Mouse (Mus musculus) hindbrain, embryonic 10.5 days (tissue): ENCODE results near the gene Ebf3. TPM values are rescaled to one million over a fixed set of nuclear protein-coding genes. Genes with fewer than 3 reads are reported as not detected.

Experiments used
- DNase-seq: peaks from one replicate; pipeline ENCODE4 v3.0.0-alpha.2; 2017; ENCODE audit warnings: low spot score
- H3K27ac ChIP-seq: fragments of 300-500 bp; sonication (generic); 2 replicates; pipeline ENCODE4 v1.5.1; 2016; ENCODE audit warnings: mild to moderate bottlenecking, moderate library complexity
- H3K27me3 ChIP-seq: fragments of 300-500 bp; sonication (generic); 2 replicates; pipeline ENCODE4 v1.6.1; 2016; ENCODE audit warnings: mild to moderate bottlenecking; ENCODE audit not compliant: poor library complexity, insufficient read depth, severe bottlenecking
- H3K36me3 ChIP-seq: fragments of 300-500 bp; sonication (generic); 2 replicates; pipeline ENCODE4 v1.6.1; 2016; ENCODE audit warnings: mild to moderate bottlenecking, moderate library complexity
- H3K4me1 ChIP-seq: fragments of 300-500 bp; sonication (generic); replicated peaks from 2 replicates; pipeline ENCODE4 v1.6.1; 2016; ENCODE audit warnings: mild to moderate bottlenecking
- H3K4me3 ChIP-seq: fragments of 300-500 bp; sonication (generic); 2 replicates; pipeline ENCODE4 v1.5.1; 2016; ENCODE audit warnings: mild to moderate bottlenecking, moderate library complexity
- H3K9me3 ChIP-seq: fragments of 300-500 bp; sonication (generic); 2 replicates; pipeline ENCODE4 v1.6.1; 2016; ENCODE audit warnings: mild to moderate bottlenecking, moderate library complexity
- WGBS: fragments of 180-500 bp; shearing (Covaris S2); methylation state at CpG from one replicate; pipeline ENCODE4 v1.1.7; 2016; 5-methylcytosine and 5-hydroxymethylcytosine counted together
- polyA plus RNA-seq: library from polyadenylated mRNA; unstranded; fragments of >200 nt; fragmentation: Nextera tagmentation; extraction: Ambion mirVana; gene quantifications from 2 replicates; pipeline ENCODE4 v1.2.1, GENCODE M21; 2016

Gene Ebf3
- polyA plus RNA-seq, 1 experiment from 2014 or later = 7.4 TPM

- Histone ChIP-seq H3K9me3 (no peaks in the 10 kb centered on the region), H3K4me3 (no peak overlapping the region), H3K27ac (no peak overlapping the region), H3K36me3 (peaks cover 13% of the 10 kb centered on the region), H3K4me1 (peaks cover 50% of the 10 kb centered on the region), H3K27me3 (no peaks in the 10 kb centered on the region)
- no peak for DNase-seq
- 91% methylated on average over 21 of the region's 21 CpGs for WGBS
These were observed 107.4 kb downstream of the Ebf3 start for GRCm38 (mm10) chr7:137206770-137207285.

GRCm38 (mm10) chr7:137199533-137199932, 114.7 kb downstream of the Ebf3 start:
- H3K9me3 ChIP-seq = no peaks in the 10 kb centered on the region
- no peak overlapping the region for H3K4me3 ChIP-seq
- no peak for DNase-seq
- peaks cover 3% of the 10 kb centered on the region for H3K4me1 ChIP-seq
- peaks cover 62% of the 10 kb centered on the region for H3K36me3 ChIP-seq
- peaks cover 7% of the 10 kb centered on the region for H3K27me3 ChIP-seq
- WGBS = 83% methylated on average over 4 of the region's 4 CpGs
- no peak overlapping the region for H3K27ac ChIP-seq

GRCm38 (mm10) chr7:137198921-137199320, 115.3 kb downstream of the Ebf3 start:
- no peak for DNase-seq
- 93% methylated on average over 15 of the region's 15 CpGs for WGBS
- no peak overlapping the region for H3K27ac ChIP-seq
- peaks cover 2% of the 10 kb centered on the region for H3K4me1 ChIP-seq
- H3K36me3 ChIP-seq = peaks cover 62% of the 10 kb centered on the region
- no peak overlapping the region for H3K4me3 ChIP-seq
- no peaks in the 10 kb centered on the region for H3K9me3 ChIP-seq
- peaks cover 7% of the 10 kb centered on the region for H3K27me3 ChIP-seq

GRCm38 (mm10) chr7:137197118-137198030, 116.9 kb downstream of the Ebf3 start:
- Histone ChIP-seq H3K27ac (no peak overlapping the region), H3K4me3 (no peak overlapping the region), H3K27me3 (peaks cover 7% of the 10 kb centered on the region), H3K36me3 (peaks cover 62% of the 10 kb centered on the region), H3K9me3 (no peaks in the 10 kb centered on the region), H3K4me1 (peaks cover 11% of the 10 kb centered on the region)
- 93% methylated on average over 23 of the region's 23 CpGs for WGBS
- DNase-seq = no peak

GRCm38 (mm10) chr7:137196536-137196935, 117.7 kb downstream of the Ebf3 start:
- Histone ChIP-seq H3K4me1 (peaks cover 19% of the 10 kb centered on the region), H3K9me3 (no peaks in the 10 kb centered on the region), H3K27ac (no peak overlapping the region), H3K36me3 (peaks cover 57% of the 10 kb centered on the region), H3K27me3 (peaks cover 7% of the 10 kb centered on the region), H3K4me3 (no peak overlapping the region)
- 79% methylated on average over 6 of the region's 6 CpGs for WGBS
- DNase-seq = no peak

GRCm38 (mm10) chr7:137192776-137193278, 121.4 kb downstream of the Ebf3 start:
- H3K36me3 ChIP-seq = peaks cover 22% of the 10 kb centered on the region
- H3K27ac ChIP-seq = no peak overlapping the region
- no peak for DNase-seq
- H3K9me3 ChIP-seq = no peaks in the 10 kb centered on the region
- no peak overlapping the region for H3K4me3 ChIP-seq
- 87% methylated on average over 7 of the region's 7 CpGs for WGBS
- H3K27me3 ChIP-seq = peaks cover 7% of the 10 kb centered on the region
- H3K4me1 ChIP-seq = peaks cover 20% of the 10 kb centered on the region

- Histone ChIP-seq H3K4me3 (no peak overlapping the region), H3K27me3 (peaks cover 7% of the 10 kb centered on the region), H3K27ac (peak overlapping the region; percentile 66; the same call in 1 of the 2 replicates), H3K4me1 (peaks cover 17% of the 10 kb centered on the region), H3K36me3 (peaks cover 13% of the 10 kb centered on the region), H3K9me3 (no peaks in the 10 kb centered on the region)
- DNase-seq = no peak
- 72% methylated on average over 12 of the region's 12 CpGs for WGBS
These were observed 122.4 kb downstream of the Ebf3 start for GRCm38 (mm10) chr7:137191889-137192288.

- Histone ChIP-seq H3K4me3 (no peak overlapping the region), H3K27ac (peak overlapping the region; percentile 81), H3K36me3 (no peaks in the 10 kb centered on the region), H3K4me1 (peaks cover 20% of the 10 kb centered on the region), H3K27me3 (no peaks in the 10 kb centered on the region), H3K9me3 (peaks cover 4% of the 10 kb centered on the region; the same call in 1 of the 2 replicates)
- DNase-seq = peak; percentile 43
- WGBS = 41% methylated on average over 9 of the region's 9 CpGs
These were observed 142.0 kb downstream of the Ebf3 start for GRCm38 (mm10) chr7:137172278-137172677.

- H3K4me1 ChIP-seq = no peaks in the 10 kb centered on the region
- H3K9me3 ChIP-seq = no peaks in the 10 kb centered on the region
- no peak for DNase-seq
- no peak overlapping the region for H3K27ac ChIP-seq
- H3K27me3 ChIP-seq = no peaks in the 10 kb centered on the region
- no peaks in the 10 kb centered on the region for H3K36me3 ChIP-seq
- H3K4me3 ChIP-seq = no peak overlapping the region
These were observed 155.2 kb downstream of the Ebf3 start for GRCm38 (mm10) chr7:137159086-137159485.

- H3K27me3 ChIP-seq = no peaks in the 10 kb centered on the region
- no peaks in the 10 kb centered on the region for H3K36me3 ChIP-seq
- H3K9me3 ChIP-seq = no peaks in the 10 kb centered on the region
- WGBS = 78% methylated on average over 2 of the region's 2 CpGs
- DNase-seq = no peak
- no peak overlapping the region for H3K4me3 ChIP-seq
- peaks cover under 1% of the 10 kb centered on the region for H3K4me1 ChIP-seq
- no peak overlapping the region for H3K27ac ChIP-seq
These were observed 159.6 kb downstream of the Ebf3 start for GRCm38 (mm10) chr7:137154623-137155022.

- 92% methylated on average over 2 of the region's 2 CpGs for WGBS
- DNase-seq = no peak
- H3K27ac ChIP-seq = no peak overlapping the region
- H3K4me1 ChIP-seq = peaks cover 20% of the 10 kb centered on the region
- no peak overlapping the region for H3K4me3 ChIP-seq
- H3K9me3 ChIP-seq = no peaks in the 10 kb centered on the region
- H3K27me3 ChIP-seq = no peaks in the 10 kb centered on the region
- no peaks in the 10 kb centered on the region for H3K36me3 ChIP-seq
These were observed 162.4 kb downstream of the Ebf3 start for GRCm38 (mm10) chr7:137151854-137152253.

GRCm38 (mm10) chr7:137147101-137147500, 167.1 kb downstream of the Ebf3 start:
- 90% methylated on average over 12 of the region's 12 CpGs for WGBS
- H3K9me3 ChIP-seq = 0 out of 2 replicates have a peak, but pooled peaks cover 3% of the 10 kb centered on the region
- no peak overlapping the region for H3K27ac ChIP-seq
- H3K4me3 ChIP-seq = no peak overlapping the region
- no peak for DNase-seq
- 0 out of 2 replicates have a peak, but pooled peaks cover under 1% of the 10 kb centered on the region for H3K27me3 ChIP-seq
- H3K36me3 ChIP-seq = no peaks in the 10 kb centered on the region
- peaks cover 22% of the 10 kb centered on the region for H3K4me1 ChIP-seq
